Mouse (Mus musculus) c-Kit-positive CD71-negative TER-119-negative erythroid progenitor cells, embryonic 14.5 days (primary cell): ENCODE results near the gene Ddx20.
"Not testable (repeated sequence)": the region's sequence is repeated elsewhere in the genome, so short reads cannot be mapped to it uniquely, and the experiment has no call there.

Source experiments
- DNase-seq: peaks from one replicate; pipeline ENCODE4 v3.0.0-alpha.2; 2013; ENCODE audit warnings: low read depth

Ddx20 gene

DNA sequence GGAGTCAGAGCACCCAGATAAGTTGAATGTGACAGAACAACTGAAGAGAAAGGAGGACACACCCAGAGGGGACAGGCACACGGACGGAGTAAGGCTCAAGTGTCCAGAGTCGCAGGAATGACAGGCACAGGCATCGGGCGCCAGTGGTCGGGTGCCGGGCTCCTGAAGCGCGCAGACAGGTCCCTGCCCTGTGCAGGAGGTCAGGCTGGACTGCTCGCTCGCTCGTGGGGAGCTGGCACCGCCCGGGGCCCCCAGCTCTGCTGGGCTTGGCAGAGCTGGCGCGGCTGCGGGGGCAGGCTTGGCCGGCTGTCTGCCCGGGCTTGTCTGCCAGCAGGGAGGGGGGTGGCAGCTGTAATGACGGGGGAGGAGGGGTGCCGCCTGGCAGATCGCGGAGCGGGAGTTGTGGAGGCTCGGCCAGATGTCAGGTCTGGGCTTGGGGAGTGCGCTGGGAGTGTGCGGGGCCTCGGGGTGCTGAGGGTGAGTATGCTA, 17.7 kb upstream of the Ddx20 start:
- no peak for DNase-seq

DNA sequence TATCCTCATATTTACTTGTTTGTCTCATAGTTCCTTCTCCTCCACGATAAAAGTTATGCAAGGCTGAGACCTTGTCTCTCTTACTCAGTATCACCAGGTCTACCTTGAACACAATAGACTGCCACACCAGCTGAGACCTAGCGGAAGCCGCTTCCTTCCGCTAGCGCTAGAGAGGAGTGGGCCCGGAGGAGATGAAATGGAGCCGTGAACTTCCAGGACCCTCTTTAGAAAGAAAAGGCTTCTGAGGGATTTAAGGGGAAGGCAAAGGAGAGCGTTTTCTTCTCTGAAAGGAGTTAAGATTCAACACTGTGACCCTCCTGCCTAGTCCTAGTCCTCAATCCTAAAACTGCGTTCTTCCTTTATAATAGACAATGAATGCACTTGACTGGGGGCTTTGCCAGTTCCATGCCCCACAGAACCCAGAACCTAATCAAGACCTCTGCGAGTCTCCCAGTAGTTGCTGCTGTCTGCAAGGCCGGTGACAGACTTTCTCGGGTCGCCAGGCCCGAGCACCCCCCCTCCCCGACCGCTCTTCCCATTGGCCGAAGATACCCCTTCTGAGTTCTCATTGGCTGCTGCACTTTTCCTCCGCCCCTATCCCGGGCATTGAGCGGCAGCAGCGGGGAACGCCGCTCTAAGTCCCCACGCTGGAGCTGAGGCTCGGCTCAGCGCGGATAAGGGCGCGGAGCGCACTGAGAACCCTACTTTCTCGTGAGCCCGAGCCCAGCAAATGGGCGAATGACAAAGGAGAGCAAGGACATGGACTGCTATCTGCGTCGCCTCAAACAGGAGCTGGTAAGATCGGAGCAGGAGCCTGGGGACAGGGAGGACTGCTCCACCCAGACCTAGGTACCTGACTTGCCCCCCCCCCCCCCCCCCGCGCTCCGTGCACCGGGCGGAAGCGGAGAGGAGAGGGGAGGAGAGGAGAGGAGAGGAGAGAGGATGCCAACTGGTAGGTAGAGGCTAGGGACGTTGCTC, 16.9 kb upstream of the Ddx20 start, which contains the start of gene Inka2:
Gene Inka2, plus strand, starts transcription at position 569 of the 978 bp plus-strand sequence.
- DNase-seq = peak; percentile 70

DNA sequence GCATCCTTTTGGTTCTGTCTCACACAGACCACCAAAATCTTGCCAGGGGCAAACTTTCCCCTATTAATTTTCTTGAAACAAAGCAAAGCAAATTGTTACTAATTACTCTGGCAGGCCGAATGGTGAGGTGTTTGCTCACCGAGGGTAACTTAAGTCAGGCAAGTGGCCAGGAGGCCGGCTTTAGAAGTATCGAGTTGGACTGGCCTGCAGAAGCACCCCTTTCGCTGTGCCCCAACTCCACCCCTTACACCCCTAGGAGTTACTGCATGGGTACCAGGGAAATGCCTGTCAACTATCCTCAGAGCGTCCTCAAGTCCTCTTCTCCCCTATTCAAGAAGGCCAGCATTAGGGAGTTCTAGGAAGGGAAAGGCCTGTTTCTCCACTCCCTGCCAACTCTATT, 16.2 kb upstream of the Ddx20 start:
- no peak for DNase-seq

- no peak for DNase-seq
Observed at GRCm38 (mm10) chr3:105701399-105701798, 14.0 kb upstream of the Ddx20 start.

DNA sequence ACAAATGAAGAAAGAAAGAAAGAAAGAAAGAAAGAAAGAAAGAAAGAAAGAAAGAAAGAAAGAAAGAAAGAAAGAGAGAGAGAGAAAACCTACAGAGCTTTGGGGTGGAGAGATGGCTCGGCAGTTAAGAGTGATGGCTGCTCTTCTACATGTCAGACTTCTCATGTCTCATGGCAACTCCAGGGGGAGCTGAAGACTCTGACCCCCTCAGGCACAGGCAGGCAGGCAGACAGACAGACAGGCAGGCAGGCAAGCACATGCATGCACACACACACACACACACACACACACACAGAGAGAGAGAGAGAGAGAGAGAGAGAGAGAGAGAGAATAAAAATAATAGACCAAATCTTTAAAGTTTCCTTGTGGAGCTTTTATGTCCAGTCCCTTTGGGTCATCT, 13.4 kb upstream of the Ddx20 start:
- DNase-seq = not testable (repeated sequence)

DNA sequence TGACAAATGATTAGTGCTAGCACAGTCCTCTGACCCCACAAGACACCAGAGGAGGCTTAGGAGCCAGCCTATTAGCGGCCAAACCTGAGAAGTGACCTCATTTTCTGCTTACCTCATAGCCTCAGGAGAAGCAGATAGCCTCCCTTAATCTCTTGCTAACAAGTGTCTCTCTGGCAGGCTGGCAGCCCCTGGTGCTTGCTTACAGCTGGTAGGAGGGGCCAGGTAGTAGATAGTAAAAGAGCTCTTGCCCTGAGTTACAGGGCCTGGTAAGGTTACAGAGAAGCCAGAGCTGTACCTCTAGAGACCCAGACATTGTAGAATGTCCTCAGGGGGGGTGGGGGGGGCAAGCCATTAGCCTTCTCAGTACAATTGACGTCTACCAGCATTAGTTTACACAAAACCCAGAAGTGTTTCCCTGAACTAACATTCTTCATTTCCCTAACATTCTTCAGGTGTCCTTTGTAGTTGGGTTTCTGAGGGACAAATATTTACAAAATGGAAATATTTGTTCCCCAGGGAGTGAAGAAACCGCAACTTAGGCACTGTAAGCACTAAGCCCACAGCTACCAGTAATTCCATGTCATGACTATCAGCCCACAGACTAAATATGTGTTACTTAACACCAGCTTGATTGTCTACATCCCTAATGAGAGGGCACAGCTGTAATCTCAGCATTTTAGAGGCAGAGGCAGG, 12.0 kb upstream of the Ddx20 start:
- no peak for DNase-seq

DNA sequence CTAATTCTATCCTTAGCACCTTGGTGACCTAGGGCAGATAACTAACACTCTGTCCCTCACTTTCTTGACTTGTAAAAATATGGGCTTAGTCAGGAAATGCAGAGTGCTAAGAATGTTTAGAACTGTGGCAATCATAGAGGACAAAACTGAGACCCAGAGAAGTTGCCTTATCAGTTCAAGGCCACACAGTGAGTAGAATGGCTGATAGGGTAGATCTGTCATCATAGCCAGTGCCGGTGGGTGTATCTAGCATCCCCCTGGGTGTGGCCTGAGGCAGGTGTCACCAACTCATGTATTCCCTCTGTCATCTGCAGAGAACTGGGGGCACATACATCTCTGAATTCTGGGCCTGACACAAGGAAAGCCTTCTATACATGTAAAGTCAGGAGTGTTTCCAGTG, 10.9 kb upstream of the Ddx20 start:
- DNase-seq = no peak

GRCm38 (mm10) chr3:105697148-105697441, 9.7 kb upstream of the Ddx20 start:
- DNase-seq = no peak

GRCm38 (mm10) chr3:105696387-105697147, 9.2 kb upstream of the Ddx20 start:
- no peak for DNase-seq

- DNase-seq = no peak
Observed at GRCm38 (mm10) chr3:105695476-105696386, 8.4 kb upstream of the Ddx20 start.

- DNase-seq = no peak
Observed at GRCm38 (mm10) chr3:105693327-105694080, 6.1 kb upstream of the Ddx20 start.

GRCm38 (mm10) chr3:105688536-105688935, 1.2 kb upstream of the Ddx20 start:
- no peak for DNase-seq

DNA sequence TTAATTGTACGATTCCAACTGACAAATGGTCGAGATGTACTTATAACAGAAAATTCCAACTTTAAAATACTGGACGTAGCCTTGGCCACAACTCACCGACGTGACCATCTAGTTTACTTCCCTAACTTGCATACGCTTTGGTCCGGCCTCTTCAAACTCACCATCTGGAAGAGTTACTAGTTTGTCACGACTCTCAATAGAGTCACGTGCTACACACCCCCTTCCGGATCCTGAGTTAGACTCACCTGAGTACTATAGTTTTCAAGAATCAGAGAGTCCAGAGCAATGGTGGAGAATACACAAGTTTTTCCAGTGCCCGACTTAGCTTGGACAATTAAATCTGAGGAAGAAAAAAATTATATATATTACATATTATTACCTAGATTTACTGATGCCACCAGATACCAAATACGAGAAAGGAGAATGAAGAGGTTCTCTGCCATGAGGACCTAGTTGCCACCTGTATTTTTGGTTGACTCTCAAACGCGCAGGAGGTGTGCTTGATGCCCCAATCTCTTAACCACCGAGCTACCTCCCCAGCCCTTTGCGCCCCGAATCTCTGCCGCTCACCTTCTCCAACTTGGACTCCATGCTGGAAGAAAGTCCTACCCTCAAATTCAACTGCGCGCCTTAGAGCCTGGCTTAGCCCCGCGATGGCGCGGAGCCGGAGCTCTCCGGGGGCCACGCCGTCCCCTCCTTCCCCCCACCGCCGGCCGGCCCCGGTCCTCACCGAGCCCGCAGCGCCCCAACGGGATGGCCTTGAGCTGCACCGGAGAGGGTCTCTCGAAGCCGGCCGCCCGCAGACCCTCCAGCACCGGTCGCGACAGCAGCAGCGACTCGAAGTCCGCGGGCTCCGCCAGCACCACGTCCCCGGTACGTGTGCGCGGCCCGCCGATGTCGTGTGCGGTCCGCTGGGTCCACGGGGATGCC, 715 bp downstream of the Ddx20 start:
- DNase-seq = no peak

GRCm38 (mm10) chr3:105680346-105680745, 7.0 kb downstream of the Ddx20 start:
- DNase-seq = no peak

DNA sequence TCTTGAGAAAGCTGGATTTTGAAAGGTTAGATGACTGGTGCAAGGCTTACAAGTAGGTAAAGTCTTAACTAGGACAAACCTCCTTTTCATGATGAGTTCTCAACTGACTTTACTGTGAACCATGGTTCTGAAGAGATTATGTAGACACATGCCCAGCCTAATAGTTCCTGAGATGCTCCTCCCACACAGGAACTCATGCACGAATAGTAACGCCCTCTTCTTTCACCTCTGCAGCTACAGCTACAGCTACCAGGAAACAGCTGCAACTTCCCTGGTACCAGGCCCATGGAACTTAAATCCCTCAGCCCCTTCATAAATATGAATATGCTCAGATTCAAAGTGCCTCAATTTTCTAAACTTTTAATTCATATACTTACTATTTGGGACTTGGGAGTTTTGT, 11.4 kb downstream of the Ddx20 start:
- DNase-seq = no peak

GRCm38 (mm10) chr3:105674595-105675218, 12.7 kb downstream of the Ddx20 start:
- DNase-seq = peak; percentile 79

DNA sequence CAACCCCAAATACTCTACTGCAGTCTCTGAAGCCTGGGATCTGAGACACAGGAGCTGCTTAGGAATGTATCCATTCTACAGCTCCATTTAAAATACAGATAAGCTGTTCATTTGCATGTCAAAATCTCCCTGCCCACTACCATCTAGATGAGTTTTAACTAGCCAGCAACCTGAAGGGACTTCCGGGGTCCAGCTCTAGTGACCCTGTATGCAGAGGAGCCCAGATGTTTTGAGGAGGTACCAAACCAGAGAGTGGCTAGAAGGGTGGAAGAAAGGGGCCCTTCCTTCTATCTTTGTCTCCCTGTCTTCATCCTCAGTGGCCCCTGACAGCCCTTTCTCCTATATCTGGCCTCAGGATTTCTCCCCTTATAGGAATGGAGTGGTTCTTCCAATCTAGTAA, 16.6 kb downstream of the Ddx20 start:
- no peak for DNase-seq

GRCm38 (mm10) chr3:105669776-105670175, 17.6 kb downstream of the Ddx20 start:
- DNase-seq = no peak

GRCm38 (mm10) chr3:105668161-105668560, 19.2 kb downstream of the Ddx20 start:
- no peak for DNase-seq
